Mouse (Mus musculus): ENCODE results near the gene Guk1. TPM values are rescaled to one million over a fixed set of nuclear protein-coding genes. Genes with fewer than 3 reads are reported as not detected.

Guk1 gene
- polyA plus RNA-seq, 1 experiment: 81.0 TPM

DNA sequence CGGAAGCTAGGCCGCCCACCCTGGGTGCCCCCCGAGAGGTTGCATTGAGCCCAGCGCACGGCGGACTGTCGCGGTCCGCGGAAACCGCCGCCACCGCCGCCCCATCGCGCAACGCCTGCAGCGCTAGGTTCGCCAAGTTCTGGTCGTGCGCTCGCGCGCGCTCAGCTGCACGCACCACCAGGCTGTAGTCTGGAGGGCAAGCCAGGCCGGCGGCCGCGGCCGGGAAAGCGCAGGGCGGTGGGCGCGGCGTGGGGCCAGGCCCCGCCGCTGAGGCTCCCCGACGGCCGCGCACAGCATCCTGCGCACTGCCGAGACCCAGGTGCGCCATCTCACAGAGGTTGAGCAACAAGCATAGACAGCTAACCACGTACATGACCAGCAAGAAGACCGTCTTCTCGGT, 15.5 kb downstream of the Guk1 start:
- H3K27me3 ChIP-seq (ENCODE audit: control insufficient read depth, insufficient read depth, insufficient read length): peaks cover 49% of the 10 kb centered on the region
- H3K36me3 ChIP-seq (ENCODE audit: control insufficient read depth, insufficient read depth): no peaks in the 10 kb centered on the region
- H3ac ChIP-seq (ENCODE audit: control insufficient read depth, insufficient read length, low read depth): no peak overlapping the region
- H3K79me2 ChIP-seq (ENCODE audit: control insufficient read depth, insufficient read depth): no peaks in the 10 kb centered on the region
- no peak for TF ChIP-seq FOSL1 (IDR thresholded peaks at IDR 0.05; ENCODE audit: insufficient read depth, low read length, poor library complexity, severe bottlenecking)
- H3K79me3 ChIP-seq (ENCODE audit: low read depth): no peaks in the 10 kb centered on the region
- no peak overlapping the region for H3K4me3 ChIP-seq (ENCODE audit: insufficient read depth, poor library complexity, severe bottlenecking)

DNA sequence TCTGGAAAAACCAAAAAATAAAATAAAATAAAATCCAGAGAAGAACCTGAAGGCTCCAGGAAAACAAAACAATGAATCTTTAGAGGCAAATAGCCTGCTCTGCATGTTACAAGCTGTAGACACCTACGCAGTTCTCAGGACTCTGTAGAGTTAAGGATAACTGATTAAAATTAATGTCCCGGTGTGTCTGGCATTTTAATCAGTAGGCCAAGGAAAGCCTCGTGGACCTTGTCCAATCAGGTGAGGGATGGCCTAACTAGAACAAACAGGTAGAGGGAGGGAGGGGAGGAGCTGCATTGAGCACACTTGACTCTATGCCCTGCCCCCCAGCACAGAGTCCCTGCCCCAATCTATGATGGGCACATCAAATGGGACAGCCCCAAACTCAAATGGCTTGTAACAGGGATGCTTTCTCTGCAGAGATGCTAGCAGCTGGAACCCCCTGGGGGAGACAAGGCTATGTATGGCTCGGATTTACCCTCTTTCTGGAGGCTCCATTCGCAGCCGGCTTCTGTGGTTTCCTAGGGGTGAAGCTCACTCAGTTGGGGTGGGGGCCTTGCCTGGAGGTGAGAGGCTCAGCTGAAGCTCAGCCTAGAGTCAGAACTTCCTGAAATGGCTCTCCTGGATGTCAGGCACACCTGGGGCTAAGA, 17.7 kb downstream of the Guk1 start:
- Histone ChIP-seq H3ac (ENCODE audit: control insufficient read depth, insufficient read length, low read depth) (no peak overlapping the region), H3K4me3 (ENCODE audit: insufficient read depth, poor library complexity, severe bottlenecking) (no peak overlapping the region), H3K27me3 (ENCODE audit: control insufficient read depth, insufficient read depth, insufficient read length) (peaks cover 49% of the 10 kb centered on the region), H3K36me3 (ENCODE audit: control insufficient read depth, insufficient read depth) (no peaks in the 10 kb centered on the region), H3K79me2 (ENCODE audit: control insufficient read depth, insufficient read depth) (no peaks in the 10 kb centered on the region), H3K79me3 (ENCODE audit: low read depth) (no peaks in the 10 kb centered on the region)
- no peak for TF ChIP-seq CEBPB (IDR thresholded peaks at IDR 0.05; ENCODE audit: low read depth)
- TF ChIP-seq MYOD1 (IDR thresholded peaks at IDR 0.05; ENCODE audit: control insufficient read depth, insufficient read length, low read depth): no peak
- TF ChIP-seq MAX (IDR thresholded peaks at IDR 0.05): no peak
- TF ChIP-seq MYOG (IDR thresholded peaks at IDR 0.05; ENCODE audit: control insufficient read depth, extremely low read depth, insufficient read length): no peak
- no peak for TF ChIP-seq FOSL1 (IDR thresholded peaks at IDR 0.05; ENCODE audit: insufficient read depth, low read length, poor library complexity, severe bottlenecking)
- TF ChIP-seq CTCF (IDR thresholded peaks at IDR 0.05; ENCODE audit: control insufficient read depth, insufficient read depth, insufficient read length): no peak
- TF ChIP-seq USF1 (IDR thresholded peaks at IDR 0.05; ENCODE audit: low read depth): no peak

DNA sequence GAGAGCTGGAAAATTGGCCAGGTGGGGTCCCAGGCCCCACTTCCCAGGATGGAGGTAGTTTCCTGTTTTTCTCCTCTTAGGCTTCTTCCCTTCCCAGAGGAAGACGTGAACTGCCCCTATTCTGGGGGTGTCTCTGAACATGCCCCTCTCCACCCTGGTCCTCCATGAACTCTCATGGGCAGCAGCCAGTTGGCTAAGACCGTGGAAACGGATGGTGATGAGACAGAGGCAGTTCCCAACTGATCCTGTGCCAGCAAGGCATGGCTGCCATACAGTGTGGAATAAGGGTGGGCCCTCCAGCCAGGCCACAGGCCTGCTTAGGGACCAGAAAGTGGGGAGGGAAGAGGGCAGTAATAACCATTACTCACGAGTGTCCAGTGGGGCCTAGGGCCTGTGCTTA, 21.5 kb downstream of the Guk1 start:
- no peaks in the 10 kb centered on the region for H3K79me3 ChIP-seq (ENCODE audit: low read depth)
- H3ac ChIP-seq (ENCODE audit: control insufficient read depth, insufficient read length, low read depth): no peak overlapping the region
- TF ChIP-seq FOSL1 (IDR thresholded peaks at IDR 0.05; ENCODE audit: insufficient read depth, low read length, poor library complexity, severe bottlenecking): no peak
- no peak for TF ChIP-seq USF1 (IDR thresholded peaks at IDR 0.05; ENCODE audit: low read depth)
- no peak for TF ChIP-seq CTCF (IDR thresholded peaks at IDR 0.05; ENCODE audit: control insufficient read depth, insufficient read depth, insufficient read length)
- TF ChIP-seq CEBPB (IDR thresholded peaks at IDR 0.05; ENCODE audit: low read depth): no peak
- TF ChIP-seq MYOG (IDR thresholded peaks at IDR 0.05; ENCODE audit: control insufficient read depth, extremely low read depth, insufficient read length): no peak
- no peak for TF ChIP-seq MYOD1 (IDR thresholded peaks at IDR 0.05; ENCODE audit: control insufficient read depth, insufficient read length, low read depth)
- TF ChIP-seq MAX (IDR thresholded peaks at IDR 0.05): no peak
- H3K79me2 ChIP-seq (ENCODE audit: control insufficient read depth, insufficient read depth): no peaks in the 10 kb centered on the region
- no peak overlapping the region for H3K4me3 ChIP-seq (ENCODE audit: insufficient read depth, poor library complexity, severe bottlenecking)
- peaks cover 18% of the 10 kb centered on the region for H3K27me3 ChIP-seq (ENCODE audit: control insufficient read depth, insufficient read depth, insufficient read length)
- H3K36me3 ChIP-seq (ENCODE audit: control insufficient read depth, insufficient read depth): no peaks in the 10 kb centered on the region

DNA sequence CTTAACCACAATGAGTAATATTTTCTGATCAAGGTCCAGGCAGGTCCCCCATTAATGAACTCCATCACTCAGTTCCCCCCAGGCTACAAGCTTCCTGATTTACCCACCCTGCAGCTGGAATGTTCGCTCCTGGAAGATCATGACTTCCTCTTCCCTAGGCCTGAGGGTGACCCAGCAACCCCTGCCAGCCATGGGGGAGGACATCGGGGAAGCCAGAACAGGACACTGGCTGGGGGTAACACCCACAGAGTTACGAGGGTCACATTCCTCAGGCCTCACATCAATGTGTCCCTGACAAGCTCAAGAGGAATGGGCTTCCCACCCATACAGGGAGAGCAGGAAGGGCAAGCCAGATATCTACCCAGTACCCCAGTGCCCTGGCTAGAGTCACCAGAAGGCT, 22.2 kb downstream of the Guk1 start:
- Histone ChIP-seq H3K36me3 (ENCODE audit: control insufficient read depth, insufficient read depth) (no peaks in the 10 kb centered on the region), H3K4me3 (ENCODE audit: insufficient read depth, poor library complexity, severe bottlenecking) (no peak overlapping the region), H3ac (ENCODE audit: control insufficient read depth, insufficient read length, low read depth) (no peak overlapping the region), H3K27me3 (ENCODE audit: control insufficient read depth, insufficient read depth, insufficient read length) (peaks cover 12% of the 10 kb centered on the region), H3K79me2 (ENCODE audit: control insufficient read depth, insufficient read depth) (no peaks in the 10 kb centered on the region), H3K79me3 (ENCODE audit: low read depth) (no peaks in the 10 kb centered on the region)
- no peak for TF ChIP-seq MYOD1 (IDR thresholded peaks at IDR 0.05; ENCODE audit: control insufficient read depth, insufficient read length, low read depth)
- TF ChIP-seq MAX (IDR thresholded peaks at IDR 0.05): no peak
- no peak for TF ChIP-seq CTCF (IDR thresholded peaks at IDR 0.05; ENCODE audit: control insufficient read depth, insufficient read depth, insufficient read length)
- no peak for TF ChIP-seq CEBPB (IDR thresholded peaks at IDR 0.05; ENCODE audit: low read depth)
- TF ChIP-seq USF1 (IDR thresholded peaks at IDR 0.05; ENCODE audit: low read depth): no peak
- no peak for TF ChIP-seq MYOG (IDR thresholded peaks at IDR 0.05; ENCODE audit: control insufficient read depth, extremely low read depth, insufficient read length)
- TF ChIP-seq FOSL1 (IDR thresholded peaks at IDR 0.05; ENCODE audit: insufficient read depth, low read length, poor library complexity, severe bottlenecking): no peak

DNA sequence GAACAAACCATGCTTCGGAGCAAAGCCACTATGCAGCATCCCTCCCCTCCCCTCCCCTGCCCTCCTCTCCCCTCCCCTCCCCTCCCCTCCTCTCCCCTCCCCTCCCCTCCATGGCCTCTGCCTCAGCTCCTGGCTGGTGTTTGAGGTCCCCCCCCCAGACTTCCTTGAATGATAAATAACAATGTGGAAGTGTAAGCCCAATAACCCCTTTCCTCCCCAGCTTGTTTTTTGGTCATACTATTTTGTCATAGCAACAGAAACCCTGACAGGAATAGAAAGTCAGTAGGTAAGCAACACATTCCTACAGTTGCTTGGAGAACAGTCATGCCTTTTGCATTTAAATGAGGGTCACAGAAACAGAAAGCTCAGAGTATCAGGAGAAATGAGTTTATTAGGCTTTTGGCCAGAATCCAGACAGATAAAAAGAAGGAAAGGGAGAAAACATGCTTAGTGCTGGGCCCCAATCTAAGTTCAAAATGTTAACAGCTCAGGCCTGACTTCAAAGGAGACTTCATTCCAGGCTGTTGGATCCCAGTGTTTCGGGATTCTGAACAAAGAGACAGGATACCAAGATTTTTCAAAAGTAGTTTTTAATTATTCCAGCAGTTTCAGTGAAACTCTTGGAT, 26.3 kb downstream of the Guk1 start:
- Histone ChIP-seq H3K79me2 (ENCODE audit: control insufficient read depth, insufficient read depth) (no peaks in the 10 kb centered on the region), H3K36me3 (ENCODE audit: control insufficient read depth, insufficient read depth) (no peaks in the 10 kb centered on the region), H3ac (ENCODE audit: control insufficient read depth, insufficient read length, low read depth) (no peak overlapping the region), H3K79me3 (ENCODE audit: low read depth) (no peaks in the 10 kb centered on the region), H3K4me3 (ENCODE audit: insufficient read depth, poor library complexity, severe bottlenecking) (no peak overlapping the region), H3K27me3 (ENCODE audit: control insufficient read depth, insufficient read depth, insufficient read length) (no peaks in the 10 kb centered on the region)
- TF ChIP-seq MYOG (IDR thresholded peaks at IDR 0.05; ENCODE audit: control insufficient read depth, extremely low read depth, insufficient read length): no peak
- no peak for TF ChIP-seq CEBPB (IDR thresholded peaks at IDR 0.05; ENCODE audit: low read depth)
- TF ChIP-seq MAX (IDR thresholded peaks at IDR 0.05): no peak
- no peak for TF ChIP-seq FOSL1 (IDR thresholded peaks at IDR 0.05; ENCODE audit: insufficient read depth, low read length, poor library complexity, severe bottlenecking)
- no peak for TF ChIP-seq CTCF (IDR thresholded peaks at IDR 0.05; ENCODE audit: control insufficient read depth, insufficient read depth, insufficient read length)
- no peak for TF ChIP-seq MYOD1 (IDR thresholded peaks at IDR 0.05; ENCODE audit: control insufficient read depth, insufficient read length, low read depth)
- TF ChIP-seq USF1 (IDR thresholded peaks at IDR 0.05; ENCODE audit: low read depth): no peak

DNA sequence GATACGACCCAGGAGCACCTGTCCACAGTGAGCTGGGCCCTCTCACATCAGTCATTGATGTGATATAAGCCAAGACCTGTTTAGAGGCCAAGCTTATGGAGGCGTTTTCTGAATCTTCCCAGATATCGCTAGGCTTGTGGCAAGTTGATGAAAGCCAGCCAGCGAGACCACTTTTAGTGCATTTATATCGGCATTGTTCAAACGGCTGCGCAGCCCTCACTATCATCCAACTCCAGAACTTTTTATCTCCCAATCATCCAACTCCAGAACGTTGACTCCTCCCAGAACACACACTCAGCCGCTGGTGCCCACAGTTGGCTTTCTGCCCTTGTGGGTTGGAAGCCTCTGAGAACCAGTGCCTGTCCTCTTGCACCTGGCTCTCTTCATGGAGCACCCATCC, 27.6 kb downstream of the Guk1 start:
- no peaks in the 10 kb centered on the region for H3K27me3 ChIP-seq (ENCODE audit: control insufficient read depth, insufficient read depth, insufficient read length)
- H3ac ChIP-seq (ENCODE audit: control insufficient read depth, insufficient read length, low read depth): no peak overlapping the region
- H3K4me3 ChIP-seq (ENCODE audit: insufficient read depth, poor library complexity, severe bottlenecking): no peak overlapping the region
- no peaks in the 10 kb centered on the region for H3K79me3 ChIP-seq (ENCODE audit: low read depth)
- TF ChIP-seq MYOD1 (IDR thresholded peaks at IDR 0.05; ENCODE audit: control insufficient read depth, insufficient read length, low read depth) (no peak), FOSL1 (IDR thresholded peaks at IDR 0.05; ENCODE audit: insufficient read depth, low read length, poor library complexity, severe bottlenecking) (no peak), USF1 (IDR thresholded peaks at IDR 0.05; ENCODE audit: low read depth) (no peak), MYOG (IDR thresholded peaks at IDR 0.05; ENCODE audit: control insufficient read depth, extremely low read depth, insufficient read length) (no peak), CEBPB (IDR thresholded peaks at IDR 0.05; ENCODE audit: low read depth) (no peak), CTCF (IDR thresholded peaks at IDR 0.05; ENCODE audit: control insufficient read depth, insufficient read depth, insufficient read length) (no peak), MAX (IDR thresholded peaks at IDR 0.05) (no peak)
- no peaks in the 10 kb centered on the region for H3K79me2 ChIP-seq (ENCODE audit: control insufficient read depth, insufficient read depth)
- no peaks in the 10 kb centered on the region for H3K36me3 ChIP-seq (ENCODE audit: control insufficient read depth, insufficient read depth)

All from C2C12 (cell line).